In the genomic region with DNA sequence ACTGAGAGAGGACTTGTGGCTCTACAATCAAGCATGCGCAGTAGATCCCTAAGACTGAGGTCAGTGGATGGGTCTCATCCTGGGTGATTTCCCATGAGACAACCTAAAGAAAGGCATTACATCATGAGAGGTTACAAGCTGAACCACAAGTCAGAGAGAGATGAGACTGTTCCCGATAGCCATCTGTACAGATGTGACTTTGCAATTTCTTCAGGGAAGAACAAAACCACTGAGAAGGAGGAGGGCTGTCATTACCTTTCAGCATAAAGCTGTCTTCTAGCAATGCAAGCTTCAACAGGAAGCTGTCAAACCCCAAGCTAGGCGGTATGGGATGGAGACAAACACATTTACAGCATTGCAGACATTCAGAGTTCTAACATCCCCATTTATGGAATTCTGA, we compare ENCODE assay signal across 9 mouse cellular contexts.
DNase-seq lines count a peak whose midpoint lies in the region; ATAC-seq and TF ChIP-seq lines count a peak whose summit lies in the region.
"Had no signal": no experiment of that assay in that cellular context is flagged by ENCODE, and none has a peak within 500 bp of the region (broad histone marks: within the 10 kb centered on the region; RNA-seq: fewer than 3 reads in every experiment).

No protein-coding gene starts in this region.

- H3K36me3 ChIP-seq in lung, embryonic 14.5 days (ENCODE audit: insufficient read depth): no peaks in the 10 kb centered on the region; the same call in 1 of the 2 replicates
- no peaks in the 10 kb centered on the region for H3K36me3 ChIP-seq in intestine, embryonic 16.5 days (ENCODE audit: control insufficient read depth, insufficient read depth, low read length)
- no peaks in the 10 kb centered on the region; the same call in 1 of the 2 replicates for H3K36me3 ChIP-seq in neural tube, embryonic 15.5 days

- 49% methylated on average over 3 of the region's 3 CpGs for WGBS in lung, embryonic 14.5 days
- WGBS in intestine, embryonic 16.5 days: 57% methylated on average over 3 of the region's 3 CpGs
- WGBS in neural tube, embryonic 15.5 days: 38% methylated on average over 3 of the region's 3 CpGs

- no peaks in the 10 kb centered on the region for H3K27me3 ChIP-seq in lung, embryonic 14.5 days (ENCODE audit: insufficient read depth, low read length)
- no peaks in the 10 kb centered on the region for H3K27me3 ChIP-seq in intestine, embryonic 16.5 days (replicated peaks; ENCODE audit: control insufficient read depth, insufficient read depth, low read length)
- no peaks in the 10 kb centered on the region for H3K27me3 ChIP-seq in neural tube, embryonic 15.5 days (replicated peaks)

- H3K4me1 ChIP-seq in lung, embryonic 14.5 days (ENCODE audit: insufficient read depth): peaks cover 28% of the 10 kb centered on the region
- H3K4me1 ChIP-seq in embryonic fibroblast, embryonic 13.5 days (ENCODE audit: control insufficient read depth, insufficient read depth, low read length): peaks cover 25% of the 10 kb centered on the region
- H3K4me1 ChIP-seq in intestine, embryonic 16.5 days (ENCODE audit: control insufficient read depth, insufficient read depth, low read length): peaks cover 38% of the 10 kb centered on the region
- H3K4me1 ChIP-seq in neural tube, embryonic 15.5 days: peaks cover 67% of the 10 kb centered on the region

- peak overlapping the region; percentile 76 for H3K4me2 ChIP-seq in lung, embryonic 14.5 days
- H3K4me2 ChIP-seq in intestine, embryonic 16.5 days (ENCODE audit: low read depth, low read length): no peak overlapping the region
- peak overlapping the region; percentile 84 for H3K4me2 ChIP-seq in neural tube, embryonic 15.5 days

- DNase-seq in lung, embryonic 14.5 days: peak; percentile 32
- no peak for DNase-seq in lung, postnatal 14 days
- no peak for DNase-seq in cerebellum, postnatal 10 days
- no peak for DNase-seq in ovary, postnatal 10 days (ENCODE audit: low spot score)
- no peak for DNase-seq in embryo, embryonic 10 days (ENCODE audit: low spot score)
- DNase-seq: adrenal gland, postnatal 14 days had no signal

- H3K9ac ChIP-seq in lung, embryonic 14.5 days: no peak overlapping the region; the same call in 1 of the 2 replicates
- H3K9ac ChIP-seq in intestine, embryonic 16.5 days (ENCODE audit: low read depth, low read length): no peak overlapping the region
- H3K9ac ChIP-seq in neural tube, embryonic 15.5 days (replicated peaks): peak overlapping the region; percentile 21; the same call in 1 of the 2 replicates

- no peak for TF ChIP-seq POLR2A in embryonic fibroblast, embryonic 13.5 days (IDR thresholded peaks at IDR 0.05; ENCODE audit: low read depth, low read length)

- peak overlapping the region; percentile 96 for H3K27ac ChIP-seq in lung, embryonic 14.5 days (ENCODE audit: low read depth)
- H3K27ac ChIP-seq in embryonic fibroblast, embryonic 13.5 days (ENCODE audit: insufficient read depth, low read length): peak overlapping the region; percentile 100
- H3K27ac ChIP-seq in intestine, embryonic 16.5 days (ENCODE audit: low read length): peak overlapping the region; percentile 67
- H3K27ac ChIP-seq in neural tube, embryonic 15.5 days (replicated peaks): peak overlapping the region; percentile 69

- H3K4me3 ChIP-seq in lung, embryonic 14.5 days (ENCODE audit: low read depth, low read length): no peak overlapping the region
- peak overlapping the region; percentile 28 for H3K4me3 ChIP-seq in embryonic fibroblast, embryonic 13.5 days (ENCODE audit: insufficient read depth, low read length)
- no peak overlapping the region for H3K4me3 ChIP-seq in intestine, embryonic 16.5 days (ENCODE audit: low read length)
- H3K4me3 ChIP-seq in neural tube, embryonic 15.5 days (replicated peaks): peak overlapping the region; percentile 67

- H3K9me3 ChIP-seq in lung, embryonic 14.5 days (ENCODE audit: low read depth, low read length): no peaks in the 10 kb centered on the region
- H3K9me3 ChIP-seq in intestine, embryonic 16.5 days (ENCODE audit: control insufficient read depth, low read length): no peaks in the 10 kb centered on the region
- H3K9me3 ChIP-seq in neural tube, embryonic 15.5 days (replicated peaks): no peaks in the 10 kb centered on the region

- no peak for ATAC-seq in lung, embryonic 14.5 days (ENCODE audit: insufficient read depth)
- no peak for ATAC-seq in intestine, embryonic 16.5 days
- no peak for ATAC-seq in neural tube, embryonic 15.5 days (ENCODE audit: low FRiP score)

- TF ChIP-seq CTCF in lung, embryonic 14.5 days (IDR thresholded peaks at IDR 0.05; ENCODE audit: low read depth): no peak
- no peak for TF ChIP-seq CTCF in embryonic fibroblast, embryonic 13.5 days (IDR thresholded peaks at IDR 0.05; ENCODE audit: borderline replicate concordance, insufficient read depth, low read length)

Comparison
In these comparisons a context has a peak if more than half of its experiments do, and no peak if none do; other contexts are left out.
1. H3K4me3 ChIP-seq: peak in embryonic fibroblast, embryonic 13.5 days (single experiment) and neural tube, embryonic 15.5 days (single experiment); none in lung, embryonic 14.5 days (single experiment) and intestine, embryonic 16.5 days (single experiment).
2. Peak in every context shown above with its lines, with median percentiles within 50 percentile points of each other: H3K27ac ChIP-seq.